Mouse (Mus musculus): ENCODE measurements around the gene Polr2b.

GRCm38 (mm10) chr5:77261137-77261536 lies 48.8 kb upstream of the Polr2b start:
- TF ChIP-seq CTCF (IDR thresholded peaks at IDR 0.05; ENCODE audit: insufficient read depth, low read depth, low read length) (no peak), POLR2A (IDR thresholded peaks at IDR 0.05; ENCODE audit: insufficient read depth, low read depth, low read length) (no peak)

All from olfactory bulb, adult 2 months (tissue).